ENCODE assay signal across 13 mouse cellular contexts in the genomic region with DNA sequence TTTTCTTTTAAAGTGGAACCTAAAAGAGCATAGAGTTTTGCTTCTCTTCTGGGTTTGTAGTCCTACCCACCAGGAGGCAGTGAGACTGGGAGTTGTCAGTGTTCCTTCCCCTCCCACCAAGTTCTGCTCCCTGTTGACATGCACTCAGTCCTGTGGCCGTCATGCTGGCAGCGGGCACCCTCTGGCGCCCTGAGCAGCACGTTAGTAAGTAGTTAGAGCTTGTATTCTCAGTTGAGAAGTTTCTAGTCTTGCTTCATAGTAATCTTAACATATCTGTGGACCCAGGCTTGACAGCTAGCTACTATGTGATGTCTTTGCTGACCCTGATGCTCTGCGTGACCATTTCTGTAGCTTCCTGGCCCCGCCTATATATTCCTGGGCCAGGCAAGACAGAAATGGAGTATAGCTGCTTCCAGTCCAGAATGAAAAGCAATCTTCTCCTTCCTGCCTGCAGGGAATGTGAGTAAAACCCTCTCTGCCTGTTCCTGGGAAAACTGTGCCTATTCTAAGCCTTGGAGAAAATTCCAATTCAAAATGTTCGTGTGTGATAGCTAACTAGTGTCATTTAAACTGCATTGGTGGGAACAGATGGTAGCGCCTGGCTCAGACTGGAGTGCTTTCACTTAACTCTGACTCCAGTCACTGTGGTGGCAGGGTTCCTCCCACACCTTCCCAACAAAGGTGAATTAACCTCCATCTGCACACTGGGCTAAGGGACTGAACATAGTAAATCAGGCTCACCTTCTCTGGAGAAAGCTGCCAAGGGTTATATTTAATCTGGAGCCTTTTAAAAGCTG. TPM values are rescaled to one million over a fixed set of nuclear protein-coding genes. Genes with fewer than 3 reads are reported as not detected.
DNase-seq lines count a peak whose midpoint lies in the region; TF ChIP-seq lines count a peak whose summit lies in the region.
"Had no signal": no experiment of that assay in that cellular context is flagged by ENCODE, and none has a peak within 500 bp of the region (broad histone marks: within the 10 kb centered on the region; RNA-seq: fewer than 3 reads in every experiment).

No protein-coding gene starts in this region.

- peak overlapping the region; percentile 19; the same call in 1 of the 2 replicates for H3K4me3 ChIP-seq in gastrocnemius, adult 2 months
- H3K4me3 ChIP-seq: embryonic facial prominence, embryonic 12.5 days had no signal

- intact Hi-C loops in gastrocnemius, adult 2 months (cut with DNase I) = loop anchor here (5.0 kb wide), 1 partner anchor 60 kb away; the partner anchor contains the start of gene Ubtd2
- intact Hi-C loops in left cerebral cortex, postnatal 36 days (cut with DNase I) = loop anchor here (5.0 kb wide), 1 partner anchor 60 kb away; the partner anchor contains the start of gene Ubtd2

- peak; percentile 28 for DNase-seq in gastrocnemius, adult 2 months
- no peak for DNase-seq in gastrocnemius, adult 8-10 months (ENCODE audit: low spot score in 2 of 2)
- DNase-seq in cerebellum, adult 11-12 months = peak; percentile 86
- peak; percentile 76 to 80 for DNase-seq in cerebellum, postnatal 36 days
- DNase-seq in left cerebral cortex, postnatal 36 days (ENCODE audit: low spot score in 2 of 2) = peak; percentile 59 to 65
- DNase-seq in adrenal gland, postnatal 25 days = no peak
- DNase-seq in ovary, postnatal 14 days (ENCODE audit: low spot score) = no peak
- no peak for DNase-seq in lung, postnatal 4 days
- DNase-seq: kidney, adult 8-10 months; lung, postnatal 36 days had no signal

- TF ChIP-seq CTCF in gastrocnemius, adult 2 months (IDR thresholded peaks at IDR 0.05) = no peak

- peak overlapping the region; percentile 71 for H3K27ac ChIP-seq in gastrocnemius, adult 2 months
- H3K27ac ChIP-seq: embryonic facial prominence, embryonic 12.5 days had no signal

RNA-seq across cellular contexts. Expression of gene Efcab9, which starts 14.8 kb away (rescaled TPM):
- 1 to 10 TPM; 1.0 to 2.0 TPM for total RNA-seq in gastrocnemius, adult 2 months (2021)
- total RNA-seq in gastrocnemius, adult 8-10 months (2022) = 1 to 10 TPM in 3 of 4 experiments, under 1 TPM in 1; 0.74 to 1.7 (median 1.3) TPM
- 1 to 10 TPM in 1 of 2 experiments, under 1 TPM in 1; 0.63 to 1.8 TPM for total RNA-seq in left cerebral cortex, postnatal 36 days (2021)
- 1.5 TPM in 1 of 2 replicates, not detected in the other for total RNA-seq in adrenal gland, postnatal 25 days (2021)
- total RNA-seq: granulocyte monocyte progenitor cell, adult 5-6 weeks; hematopoietic stem cell, adult 5-6 weeks had no signal

RNA-seq across cellular contexts. Expression of gene Stk10, which starts 16.0 kb away (rescaled TPM):
- total RNA-seq in gastrocnemius, adult 2 months (2021) = 1 to 10 TPM; 1.9 to 3.8 TPM
- total RNA-seq in gastrocnemius, adult 8-10 months (2022) = 1 to 10 TPM; 1.2 to 2.4 (median 1.9) TPM
- total RNA-seq in left cerebral cortex, postnatal 36 days (2021) = 1 to 10 TPM; 6.7 to 8.7 TPM
- 10.3 TPM in 2 replicates for total RNA-seq in adrenal gland, postnatal 25 days (2021)

Comparison
In these comparisons a context has a peak if more than half of its experiments do, and no peak if none do; other contexts are left out.
1. DNase-seq: peak in gastrocnemius, adult 2 months (single experiment), cerebellum, adult 11-12 months (single experiment), cerebellum, postnatal 36 days (2 of 2) and left cerebral cortex, postnatal 36 days (2 of 2); none in gastrocnemius, adult 8-10 months (0 of 2), adrenal gland, postnatal 25 days (single experiment), ovary, postnatal 14 days (single experiment) and lung, postnatal 4 days (0 of 2).